Mouse (Mus musculus) kidney, postnatal 14 days (tissue): Measurements from ENCODE around the gene Tpm3.

Experiments used
- DNase-seq: peaks from one replicate; pipeline ENCODE4 v3.0.0; 2022; ENCODE audit warnings: mixed read lengths

Gene Tpm3

DNA sequence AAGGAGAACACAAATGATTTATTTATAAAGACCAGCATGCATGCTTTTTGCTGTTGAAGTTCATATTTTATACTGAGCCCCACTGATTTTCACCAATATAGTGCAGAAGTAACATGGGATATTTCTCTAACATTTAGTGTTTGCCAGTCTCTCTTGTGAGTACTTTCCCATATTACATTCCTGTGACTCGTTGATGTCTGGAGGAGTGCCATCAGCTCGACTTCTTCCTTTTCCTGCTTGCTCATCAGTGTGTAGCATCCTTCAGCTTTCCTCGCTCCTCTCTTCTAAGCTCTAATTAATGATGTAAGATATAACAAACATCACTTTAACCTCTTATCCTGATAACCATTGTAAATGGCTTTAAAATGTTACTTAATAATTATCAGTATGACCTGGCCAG lies 73.0 kb downstream of the Tpm3 start:
- DNase-seq, result no peak

DNA sequence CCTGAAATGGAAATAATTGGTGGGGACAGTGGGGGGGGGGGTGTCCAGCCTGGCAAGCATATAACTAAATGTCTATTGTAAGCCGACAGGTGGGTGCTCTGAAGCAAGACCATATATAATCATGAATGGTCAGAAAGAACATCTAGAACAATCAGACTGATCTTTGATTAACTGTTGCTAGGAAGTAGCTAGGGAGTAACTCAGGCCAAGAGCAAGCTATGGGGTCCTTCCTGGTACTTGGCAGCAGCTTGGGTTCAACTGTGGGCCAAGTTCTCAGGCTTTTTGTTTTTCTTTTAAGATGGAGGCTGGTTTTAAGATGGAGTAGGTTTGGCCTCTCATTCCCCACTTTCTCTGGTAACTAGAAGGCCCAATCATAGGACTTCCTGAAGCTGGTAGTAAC lies 74.2 kb downstream of the Tpm3 start:
- DNase-seq, result no peak
